Mouse (Mus musculus): ENCODE measurements around the gene Lat. TPM values are rescaled to one million over a fixed set of nuclear protein-coding genes. Genes with fewer than 3 reads are reported as not detected.
A peak's percentile ranks its signal among the peaks of the same experiment; 100 is the strongest.

Gene Lat
- polyA plus RNA-seq, 1 experiment from 2014 or later: 2.0 TPM

DNA sequence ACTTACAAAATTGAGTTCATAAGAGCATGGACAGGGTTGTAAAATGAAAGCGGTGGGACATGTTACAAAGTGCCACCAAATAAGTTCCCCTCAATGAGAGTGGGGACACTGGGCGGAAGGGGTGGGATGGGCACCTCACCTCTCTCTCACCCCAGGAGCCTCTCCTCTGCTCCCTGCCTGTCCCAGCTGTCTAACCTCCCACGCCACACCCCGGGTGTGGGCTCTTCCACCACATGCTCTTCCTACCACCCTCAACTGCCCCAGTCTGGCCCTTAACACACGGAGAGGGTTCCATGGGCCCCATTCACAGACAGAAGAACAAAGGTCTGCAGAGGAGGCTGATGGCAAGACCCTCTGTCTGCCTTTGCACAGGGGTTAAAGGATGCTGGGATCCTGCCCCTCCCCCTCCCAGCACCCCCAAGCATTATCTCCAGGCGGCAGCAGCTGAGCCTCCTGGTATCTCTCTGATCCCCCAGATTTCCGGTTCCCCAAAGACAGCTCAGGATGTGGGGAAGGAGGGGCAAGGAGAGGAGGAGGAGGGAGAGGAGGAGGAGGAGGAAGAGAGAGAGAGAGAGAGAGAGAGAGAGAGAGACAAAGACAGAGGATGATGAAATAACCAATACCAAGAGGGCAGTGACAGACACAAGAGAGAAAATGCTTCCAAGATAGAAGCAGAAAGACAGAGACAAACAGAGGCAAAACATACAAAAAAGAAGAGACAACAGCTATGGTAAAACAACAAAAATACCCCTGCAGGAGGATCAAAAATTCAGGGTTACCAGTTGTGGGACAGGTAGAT lies 12.4 kb downstream of the Lat start:
- no peak overlapping the region for H3K4me2 ChIP-seq (ENCODE audit: low read depth, low read length)
- 37% methylated on average over 7 of the region's 7 CpGs for WGBS
- H3K4me3 ChIP-seq (replicated peaks; ENCODE audit: low read length): no peak overlapping the region
- H3K36me3 ChIP-seq (ENCODE audit: control insufficient read depth, insufficient read depth, low read length): no peaks in the 10 kb centered on the region
- H3K4me1 ChIP-seq (ENCODE audit: control insufficient read depth, insufficient read depth, low read length): no peaks in the 10 kb centered on the region; the same call in 1 of the 2 replicates
- no peaks in the 10 kb centered on the region for H3K27me3 ChIP-seq (ENCODE audit: control insufficient read depth, insufficient read depth, low read length)
- ATAC-seq (ENCODE audit: insufficient read depth, low FRiP score): no peak
- H3K27ac ChIP-seq (ENCODE audit: low read length): no peak overlapping the region
- no peaks in the 10 kb centered on the region for H3K9me3 ChIP-seq (replicated peaks; ENCODE audit: control insufficient read depth, low read length)
- H3K9ac ChIP-seq (ENCODE audit: low read length): no peak overlapping the region

DNA sequence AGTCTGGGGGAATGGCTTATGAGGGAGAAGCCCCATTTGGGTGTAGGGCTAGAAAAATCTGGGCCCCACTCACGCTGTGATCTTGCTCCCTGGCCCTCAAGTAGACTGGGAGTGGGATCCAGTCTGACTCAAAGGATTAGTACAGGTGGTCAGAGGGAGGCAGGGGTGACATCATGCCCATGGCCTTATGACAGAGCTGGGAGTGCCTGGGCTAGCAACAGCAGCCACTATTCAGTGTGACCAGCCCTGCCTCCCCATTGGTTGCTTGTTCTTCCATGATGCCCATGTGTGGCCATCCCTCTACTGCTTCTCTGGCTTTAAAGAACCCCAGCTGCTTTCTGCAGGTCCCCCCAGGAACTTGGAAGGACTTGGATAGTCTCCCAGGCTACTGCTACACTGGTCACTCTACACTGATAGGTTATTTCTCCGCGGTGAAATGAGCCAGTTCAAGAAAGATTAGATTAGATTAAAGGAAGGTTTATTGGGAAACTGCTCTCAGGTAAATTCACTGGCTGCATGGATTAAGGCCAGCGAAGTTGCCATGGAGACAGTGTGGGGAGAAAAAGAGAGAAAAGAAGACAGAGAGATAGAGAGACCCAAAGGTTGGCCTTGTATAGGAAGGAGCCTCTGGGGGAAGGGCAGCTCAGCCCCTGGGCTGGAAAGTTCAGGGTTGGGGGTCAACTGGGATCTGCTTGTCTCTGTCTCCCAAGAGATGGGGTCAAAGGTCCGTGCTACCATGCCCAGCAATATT lies 13.3 kb downstream of the Lat start:
- Histone ChIP-seq H3K4me3 (replicated peaks; ENCODE audit: low read length) (no peak overlapping the region), H3K36me3 (ENCODE audit: control insufficient read depth, insufficient read depth, low read length) (no peaks in the 10 kb centered on the region), H3K4me2 (ENCODE audit: low read depth, low read length) (no peak overlapping the region), H3K27ac (ENCODE audit: low read length) (no peak overlapping the region), H3K9ac (ENCODE audit: low read length) (no peak overlapping the region), H3K4me1 (ENCODE audit: control insufficient read depth, insufficient read depth, low read length) (no peaks in the 10 kb centered on the region; the same call in 1 of the 2 replicates), H3K9me3 (replicated peaks; ENCODE audit: control insufficient read depth, low read length) (no peaks in the 10 kb centered on the region), H3K27me3 (ENCODE audit: control insufficient read depth, insufficient read depth, low read length) (no peaks in the 10 kb centered on the region)
- 43% methylated on average over 5 of the region's 5 CpGs for WGBS
- no peak for ATAC-seq (ENCODE audit: insufficient read depth, low FRiP score)

DNA sequence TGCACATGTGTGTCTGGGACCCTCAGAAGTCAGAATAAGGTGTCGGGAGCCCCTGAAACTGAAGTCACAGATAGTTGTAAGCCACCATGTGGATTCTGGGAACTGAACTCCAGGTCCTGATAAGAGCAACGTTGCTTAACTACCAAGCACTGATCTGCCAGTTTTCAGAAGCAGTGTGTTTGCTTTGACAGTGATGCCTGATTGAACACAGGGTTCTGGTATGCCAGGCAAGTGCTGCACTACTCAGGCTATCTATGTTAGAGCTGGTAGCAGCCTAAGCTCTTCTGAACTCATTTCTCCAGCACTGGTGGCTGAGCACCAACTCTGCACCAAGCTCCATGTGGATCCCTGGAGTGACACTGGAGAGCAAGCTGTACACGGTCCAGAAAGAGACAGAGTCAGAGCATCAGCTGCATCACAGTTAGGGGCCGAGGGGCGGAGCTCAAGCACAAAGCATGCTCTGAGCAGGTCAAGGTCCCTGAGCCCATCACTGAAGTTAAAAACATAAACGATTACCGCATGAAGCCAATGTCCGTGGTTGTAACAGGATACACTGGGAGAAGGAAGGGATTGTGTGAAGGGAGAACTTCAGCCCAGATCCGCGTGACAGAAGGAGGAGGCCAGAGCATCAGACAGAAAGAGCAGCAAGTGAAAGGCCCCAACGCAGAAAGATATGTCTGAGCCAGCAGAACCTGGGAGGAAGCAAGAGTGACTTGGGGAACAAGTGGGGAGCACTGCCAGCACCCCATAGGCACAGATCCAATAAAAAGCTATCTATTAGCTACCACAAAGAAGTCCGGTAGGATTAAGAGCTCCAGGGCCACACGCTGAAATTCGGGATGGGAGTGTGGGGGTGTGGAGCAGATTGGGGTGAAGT lies 14.4 kb downstream of the Lat start:
- H3K27ac ChIP-seq (ENCODE audit: low read length): no peak overlapping the region
- H3K4me3 ChIP-seq (replicated peaks; ENCODE audit: low read length): no peak overlapping the region
- ATAC-seq (ENCODE audit: insufficient read depth, low FRiP score): no peak
- no peaks in the 10 kb centered on the region; the same call in 1 of the 2 replicates for H3K4me1 ChIP-seq (ENCODE audit: control insufficient read depth, insufficient read depth, low read length)
- H3K9me3 ChIP-seq (replicated peaks; ENCODE audit: control insufficient read depth, low read length): no peaks in the 10 kb centered on the region
- 41% methylated on average over 14 of the region's 14 CpGs for WGBS
- H3K9ac ChIP-seq (ENCODE audit: low read length): no peak overlapping the region
- no peaks in the 10 kb centered on the region for H3K36me3 ChIP-seq (ENCODE audit: control insufficient read depth, insufficient read depth, low read length)
- H3K27me3 ChIP-seq (ENCODE audit: control insufficient read depth, insufficient read depth, low read length): no peaks in the 10 kb centered on the region
- H3K4me2 ChIP-seq (ENCODE audit: low read depth, low read length): no peak overlapping the region

DNA sequence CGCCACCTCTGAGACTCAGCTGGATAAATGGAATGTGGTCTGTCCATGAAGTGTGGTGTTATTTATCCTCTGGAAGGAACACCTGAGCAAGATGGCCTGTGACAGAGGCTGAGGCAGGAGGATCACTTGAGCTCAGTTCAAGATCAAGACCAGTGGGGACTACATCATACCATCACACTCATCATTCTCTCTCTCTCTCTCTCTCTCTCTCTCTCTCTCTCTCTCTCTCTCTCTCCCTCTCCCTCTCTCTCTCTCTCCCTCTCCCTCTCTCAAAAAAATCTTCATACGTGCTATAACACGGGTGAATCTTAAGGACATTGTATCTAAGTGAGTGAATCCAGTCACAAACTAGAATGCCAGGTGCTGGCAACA lies 15.4 kb downstream of the Lat start:
- WGBS: 81% methylated on average over 3 of the region's 3 CpGs
- Histone ChIP-seq H3K9me3 (replicated peaks; ENCODE audit: control insufficient read depth, low read length) (no peaks in the 10 kb centered on the region), H3K27ac (ENCODE audit: low read length) (no peak overlapping the region), H3K4me2 (ENCODE audit: low read depth, low read length) (no peak overlapping the region), H3K27me3 (ENCODE audit: control insufficient read depth, insufficient read depth, low read length) (no peaks in the 10 kb centered on the region), H3K4me1 (ENCODE audit: control insufficient read depth, insufficient read depth, low read length) (no peaks in the 10 kb centered on the region; the same call in 1 of the 2 replicates), H3K4me3 (replicated peaks; ENCODE audit: low read length) (no peak overlapping the region), H3K9ac (ENCODE audit: low read length) (no peak overlapping the region), H3K36me3 (ENCODE audit: control insufficient read depth, insufficient read depth, low read length) (no peaks in the 10 kb centered on the region)
- ATAC-seq (ENCODE audit: insufficient read depth, low FRiP score): no peak

DNA sequence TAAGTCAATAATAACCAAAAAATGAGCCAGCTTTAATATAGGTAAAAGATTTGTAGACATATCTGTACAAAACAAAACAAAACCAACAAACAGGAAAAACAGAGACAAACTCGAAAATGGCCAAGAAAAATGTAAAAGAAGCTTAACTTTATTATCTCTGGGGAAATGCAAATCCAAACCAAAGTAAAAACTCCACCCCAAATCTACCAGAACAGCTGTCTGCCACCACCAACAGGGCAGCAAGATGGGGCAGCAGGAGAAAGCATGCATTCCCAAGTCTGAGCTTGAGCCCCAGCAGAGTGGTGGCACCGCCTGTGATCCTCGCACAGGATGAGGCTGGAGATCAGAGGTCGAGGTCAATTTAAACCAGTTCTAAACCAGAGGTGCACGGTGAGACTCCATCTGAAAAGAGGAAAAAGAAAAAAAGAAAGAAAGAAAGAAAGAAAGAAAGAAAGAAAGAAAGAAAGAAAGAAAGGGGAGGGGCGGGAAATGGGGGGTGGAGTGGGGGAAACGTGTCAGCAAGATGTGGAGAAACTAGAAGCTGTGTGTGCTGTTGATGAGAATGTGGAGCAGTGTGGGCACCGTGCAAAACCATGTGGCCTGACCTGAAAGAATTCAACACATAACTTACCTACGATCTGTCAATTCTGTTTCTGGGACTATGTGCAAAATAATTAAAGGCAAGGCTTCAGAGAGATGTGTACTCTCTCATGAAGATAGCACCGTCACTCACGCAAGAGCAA lies 15.9 kb downstream of the Lat start:
- Histone ChIP-seq H3K36me3 (ENCODE audit: control insufficient read depth, insufficient read depth, low read length) (no peaks in the 10 kb centered on the region), H3K27me3 (ENCODE audit: control insufficient read depth, insufficient read depth, low read length) (no peaks in the 10 kb centered on the region), H3K27ac (ENCODE audit: low read length) (no peak overlapping the region), H3K4me1 (ENCODE audit: control insufficient read depth, insufficient read depth, low read length) (no peaks in the 10 kb centered on the region; the same call in 1 of the 2 replicates), H3K9ac (ENCODE audit: low read length) (no peak overlapping the region), H3K9me3 (replicated peaks; ENCODE audit: control insufficient read depth, low read length) (no peaks in the 10 kb centered on the region), H3K4me3 (replicated peaks; ENCODE audit: low read length) (no peak overlapping the region), H3K4me2 (ENCODE audit: low read depth, low read length) (no peak overlapping the region)
- 62% methylated on average over 11 of the region's 11 CpGs for WGBS
- ATAC-seq (ENCODE audit: insufficient read depth, low FRiP score): no peak

DNA sequence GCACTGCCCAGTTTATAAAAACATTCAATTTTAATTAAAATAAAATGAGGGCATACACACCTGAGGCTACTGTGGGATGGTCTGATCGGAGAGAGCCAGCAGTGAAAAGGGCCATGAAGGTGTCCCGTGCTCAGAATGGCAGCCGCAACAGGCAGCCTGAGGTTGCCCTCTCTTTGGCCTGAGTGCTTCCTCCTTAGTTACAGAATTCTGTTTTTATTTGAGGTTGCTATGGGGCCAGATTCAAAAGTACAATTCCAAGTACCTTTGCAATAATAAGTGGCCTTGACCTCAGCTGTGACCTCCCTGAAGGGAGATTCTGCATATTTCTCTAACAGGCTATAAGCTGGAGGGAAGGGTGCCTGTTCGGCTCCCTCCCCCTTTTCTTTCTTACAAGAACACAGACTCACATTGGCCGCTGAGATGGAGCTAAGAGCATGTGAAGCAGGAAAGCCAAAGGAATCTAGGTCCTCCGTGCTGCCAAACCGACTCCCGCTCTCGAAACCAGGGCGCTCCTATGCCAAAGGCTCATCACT lies 17.9 kb downstream of the Lat start:
- Histone ChIP-seq H3K4me3 (replicated peaks; ENCODE audit: low read length) (no peak overlapping the region), H3K9me3 (replicated peaks; ENCODE audit: control insufficient read depth, low read length) (no peaks in the 10 kb centered on the region), H3K27me3 (ENCODE audit: control insufficient read depth, insufficient read depth, low read length) (no peaks in the 10 kb centered on the region), H3K4me2 (ENCODE audit: low read depth, low read length) (no peak overlapping the region), H3K27ac (ENCODE audit: low read length) (no peak overlapping the region), H3K36me3 (ENCODE audit: control insufficient read depth, insufficient read depth, low read length) (no peaks in the 10 kb centered on the region), H3K9ac (ENCODE audit: low read length) (no peak overlapping the region), H3K4me1 (ENCODE audit: control insufficient read depth, insufficient read depth, low read length) (no peaks in the 10 kb centered on the region)
- no peak for ATAC-seq (ENCODE audit: insufficient read depth, low FRiP score)
- 57% methylated on average over 10 of the region's 10 CpGs for WGBS

DNA sequence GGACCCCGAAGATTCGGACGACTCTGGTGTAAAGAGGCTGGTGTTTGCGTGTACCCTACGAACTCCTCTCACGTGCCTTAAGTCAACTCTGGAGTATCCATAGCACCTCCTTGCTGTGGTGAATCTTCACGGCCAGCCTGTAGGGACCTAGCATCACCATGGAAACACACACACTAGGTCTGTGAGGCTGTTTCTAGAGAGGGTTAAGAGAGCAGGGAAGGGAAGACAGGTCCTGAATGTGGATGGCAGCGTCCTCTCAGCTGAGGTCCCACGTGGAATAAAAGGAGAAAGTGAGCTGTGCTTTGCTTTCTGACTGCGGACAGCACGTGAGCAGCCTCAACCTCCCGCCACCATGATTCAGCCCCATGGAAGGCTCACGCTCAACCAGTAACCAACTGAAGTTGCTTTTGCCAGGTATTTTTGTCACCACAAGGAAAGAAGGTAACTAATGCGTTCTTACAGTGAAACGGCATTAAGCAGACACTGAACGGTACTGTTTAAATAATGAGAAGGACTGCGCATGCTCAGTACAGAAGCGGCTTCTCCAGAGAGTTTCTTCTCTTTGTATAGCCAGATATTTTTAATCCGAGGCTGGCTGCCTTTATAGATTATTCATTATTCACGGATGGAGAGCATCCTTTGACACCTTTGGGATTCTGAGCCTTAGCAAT lies 18.5 kb downstream of the Lat start:
- Histone ChIP-seq H3K4me1 (ENCODE audit: control insufficient read depth, insufficient read depth, low read length) (no peaks in the 10 kb centered on the region), H3K27ac (ENCODE audit: low read length) (no peak overlapping the region), H3K9ac (ENCODE audit: low read length) (no peak overlapping the region), H3K9me3 (replicated peaks; ENCODE audit: control insufficient read depth, low read length) (no peaks in the 10 kb centered on the region), H3K4me3 (replicated peaks; ENCODE audit: low read length) (no peak overlapping the region), H3K4me2 (ENCODE audit: low read depth, low read length) (peak overlapping the region; percentile 34), H3K36me3 (ENCODE audit: control insufficient read depth, insufficient read depth, low read length) (no peaks in the 10 kb centered on the region), H3K27me3 (ENCODE audit: control insufficient read depth, insufficient read depth, low read length) (no peaks in the 10 kb centered on the region)
- ATAC-seq (ENCODE audit: insufficient read depth, low FRiP score): no peak
- 63% methylated on average over 20 of the region's 20 CpGs for WGBS

DNA sequence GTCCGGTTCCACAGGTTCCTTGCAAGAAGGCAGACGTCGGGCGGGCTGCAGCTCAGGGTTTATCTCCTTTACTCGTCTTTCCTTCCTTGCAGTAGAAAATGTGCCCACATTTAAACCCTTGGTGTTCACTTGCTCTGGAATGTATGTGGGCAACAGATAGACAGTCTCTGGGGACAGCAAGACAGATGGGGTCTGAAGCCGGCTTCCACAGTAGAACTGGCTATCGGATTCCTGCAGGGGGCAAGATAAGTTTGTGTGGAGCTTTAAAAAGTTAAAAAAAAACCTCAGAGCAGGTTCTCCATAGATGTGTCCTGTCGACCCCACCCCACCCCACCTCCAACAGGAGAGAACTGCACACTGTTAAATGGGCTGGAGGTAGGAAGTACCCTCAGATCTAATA lies 21.1 kb downstream of the Lat start:
- Histone ChIP-seq H3K9me3 (replicated peaks; ENCODE audit: control insufficient read depth, low read length) (no peaks in the 10 kb centered on the region), H3K27me3 (ENCODE audit: control insufficient read depth, insufficient read depth, low read length) (no peaks in the 10 kb centered on the region), H3K4me1 (ENCODE audit: control insufficient read depth, insufficient read depth, low read length) (no peaks in the 10 kb centered on the region; the same call in 1 of the 2 replicates), H3K36me3 (ENCODE audit: control insufficient read depth, insufficient read depth, low read length) (no peaks in the 10 kb centered on the region), H3K27ac (ENCODE audit: low read length) (no peak overlapping the region), H3K9ac (ENCODE audit: low read length) (no peak overlapping the region), H3K4me3 (replicated peaks; ENCODE audit: low read length) (no peak overlapping the region), H3K4me2 (ENCODE audit: low read depth, low read length) (no peak overlapping the region)
- 52% methylated on average over 8 of the region's 8 CpGs for WGBS
- no peak for ATAC-seq (ENCODE audit: insufficient read depth, low FRiP score)
